Mouse (Mus musculus) midbrain, embryonic 11.5 days (tissue): ENCODE measurements around the gene Lin28a. TPM values are rescaled to one million over a fixed set of nuclear protein-coding genes. Genes with fewer than 3 reads are reported as not detected.

Experiments
- ATAC-seq: fragments of 200-750 bp; cut with Nextera tagmentation; 2 replicates; pipeline ENCODE4 v1.8.0; 2017; ENCODE audit warnings: moderate TSS enrichment, moderate library complexity; ENCODE audit not compliant: low FRiP score
- DNase-seq: peaks from one replicate; pipeline ENCODE4 v3.0.0; 2015; ENCODE audit warnings: low spot score; ENCODE audit errors: missing footprints
- H3K27ac ChIP-seq: fragments of 300-500 bp; sonication (generic); 2 replicates; pipeline ENCODE4 v1.5.1; 2014; ENCODE audit warnings: low read depth, low read length
- H3K27me3 ChIP-seq: fragments of 300-500 bp; sonication (generic); 2 replicates; pipeline ENCODE4 v1.6.1; 2014; ENCODE audit warnings: mild to moderate bottlenecking, low read length, moderate library complexity, mixed read lengths; ENCODE audit not compliant: control insufficient read depth, insufficient read depth
- H3K36me3 ChIP-seq: fragments of 300-500 bp; sonication (generic); 2 replicates; pipeline ENCODE4 v1.6.1; 2014; ENCODE audit warnings: mild to moderate bottlenecking, low read length, moderate library complexity, mixed read lengths; ENCODE audit not compliant: control insufficient read depth, insufficient read depth
- H3K4me1 ChIP-seq: fragments of 300-500 bp; sonication (generic); 2 replicates; pipeline ENCODE4 v1.6.1; 2014; ENCODE audit warnings: low read length; ENCODE audit not compliant: control insufficient read depth, insufficient read depth
- H3K4me2 ChIP-seq: fragments of 300-500 bp; sonication (generic); 2 replicates; pipeline ENCODE4 v1.6.1; 2014; ENCODE audit warnings: mild to moderate bottlenecking, moderate library complexity
- H3K4me3 ChIP-seq: fragments of 300-500 bp; sonication (generic); 2 replicates; pipeline ENCODE4 v1.5.1; 2014; ENCODE audit warnings: low read depth, low read length
- H3K9ac ChIP-seq: fragments of 300-500 bp; sonication (generic); 2 replicates; pipeline ENCODE4 v1.6.1; 2014; ENCODE audit warnings: low read length
- H3K9me3 ChIP-seq: fragments of 300-500 bp; sonication (generic); 2 replicates; pipeline ENCODE4 v1.6.1; 2016; ENCODE audit warnings: low read length; ENCODE audit not compliant: control insufficient read depth
- WGBS: fragments of 180-500 bp; shearing (Covaris S2); extraction: QIAGEN DNeasy Blood & Tissue Kit; methylation state at CpG from one replicate; pipeline ENCODE4 v1.1.7; 2014; 5-methylcytosine and 5-hydroxymethylcytosine counted together
- polyA plus RNA-seq: library from polyadenylated mRNA; unstranded; fragments of >200 nt; fragmentation: Nextera tagmentation; extraction: Ambion mirVana; gene quantifications from 2 replicates; pipeline ENCODE4 v1.2.1, GENCODE M21; 2014

The Lin28a gene
- 4.7 and 5.6 TPM in 2 replicates for polyA plus RNA-seq

GRCm38 (mm10) chr4:134018779-134019145 lies at the start of gene Lin28a:
TSS of gene Lin28a (minus strand) at chr4:134018841.
- DNase-seq (no peak), ATAC-seq (peak; percentile 52)
- Histone ChIP-seq H3K36me3 (no peaks in the 10 kb centered on the region), H3K27me3 (no peaks in the 10 kb centered on the region), H3K4me3 (peak within 1 kb of the TSS; percentile 61), H3K9me3 (no peaks in the 10 kb centered on the region), H3K4me2 (peak within 1 kb of the TSS; percentile 80), H3K4me1 (peaks cover 49% of the 10 kb centered on the region), H3K9ac (peak within 1 kb of the TSS; percentile 71), H3K27ac (peak within 1 kb of the TSS; percentile 86)
- WGBS: 0% methylated on average over 9 of the region's 9 CpGs

DNA sequence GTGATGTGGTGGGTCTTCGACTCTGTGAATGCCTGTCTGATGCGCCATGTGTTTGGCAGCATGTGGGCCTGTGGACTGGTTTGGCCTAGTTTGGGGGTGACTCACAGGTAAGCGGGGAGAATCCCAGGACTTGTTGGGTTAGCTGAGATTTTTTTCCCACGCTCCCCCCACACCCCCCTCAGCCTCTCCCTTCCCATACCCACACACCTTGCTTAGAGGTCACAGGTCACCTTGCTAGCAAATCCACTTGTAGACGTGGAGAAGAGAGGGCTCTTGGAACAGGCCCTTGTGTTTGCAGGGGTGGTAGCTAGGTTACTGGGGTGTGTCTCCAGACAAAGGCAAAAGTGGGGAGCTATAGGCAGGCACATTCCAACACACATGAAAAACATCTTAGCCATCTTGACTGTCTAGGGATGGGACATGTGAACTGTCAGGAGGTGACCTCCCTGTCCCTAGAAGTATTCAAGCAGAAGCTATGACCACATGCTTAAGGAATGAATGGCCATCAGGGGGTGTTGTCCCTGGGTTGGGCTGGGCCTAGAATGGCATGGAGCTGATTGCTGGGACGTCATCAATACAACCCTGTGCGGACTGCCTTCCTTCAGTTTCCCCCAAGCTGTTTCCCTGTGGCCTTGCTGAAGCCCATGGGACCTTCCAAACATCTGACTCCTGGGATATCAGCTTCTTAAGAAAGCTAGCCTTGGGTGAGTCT lies 49.3 kb upstream of the Lin28a start:
- Histone ChIP-seq H3K36me3 (no peaks in the 10 kb centered on the region), H3K27me3 (peaks cover 6% of the 10 kb centered on the region), H3K9ac (no peak overlapping the region), H3K9me3 (no peaks in the 10 kb centered on the region), H3K4me2 (no peak overlapping the region), H3K4me3 (no peak overlapping the region), H3K4me1 (peaks cover 3% of the 10 kb centered on the region; the same call in 1 of the 2 replicates), H3K27ac (no peak overlapping the region)
- DNase-seq (no peak), ATAC-seq (no peak)
- 84% methylated on average over 7 of the region's 7 CpGs for WGBS

- no peaks in the 10 kb centered on the region for H3K9me3 ChIP-seq
- H3K27ac ChIP-seq: no peak overlapping the region
- H3K27me3 ChIP-seq: peaks cover 6% of the 10 kb centered on the region
- H3K4me2 ChIP-seq: no peak overlapping the region
- no peak overlapping the region for H3K9ac ChIP-seq
- no peak for ATAC-seq
- no peaks in the 10 kb centered on the region for H3K36me3 ChIP-seq
- no peak for DNase-seq
- peaks cover 3% of the 10 kb centered on the region; the same call in 1 of the 2 replicates for H3K4me1 ChIP-seq
- WGBS: 93% methylated on average over 8 of the region's 8 CpGs
- H3K4me3 ChIP-seq: no peak overlapping the region
These were observed 48.7 kb upstream of the Lin28a start for GRCm38 (mm10) chr4:134067383-134067782.

DNA sequence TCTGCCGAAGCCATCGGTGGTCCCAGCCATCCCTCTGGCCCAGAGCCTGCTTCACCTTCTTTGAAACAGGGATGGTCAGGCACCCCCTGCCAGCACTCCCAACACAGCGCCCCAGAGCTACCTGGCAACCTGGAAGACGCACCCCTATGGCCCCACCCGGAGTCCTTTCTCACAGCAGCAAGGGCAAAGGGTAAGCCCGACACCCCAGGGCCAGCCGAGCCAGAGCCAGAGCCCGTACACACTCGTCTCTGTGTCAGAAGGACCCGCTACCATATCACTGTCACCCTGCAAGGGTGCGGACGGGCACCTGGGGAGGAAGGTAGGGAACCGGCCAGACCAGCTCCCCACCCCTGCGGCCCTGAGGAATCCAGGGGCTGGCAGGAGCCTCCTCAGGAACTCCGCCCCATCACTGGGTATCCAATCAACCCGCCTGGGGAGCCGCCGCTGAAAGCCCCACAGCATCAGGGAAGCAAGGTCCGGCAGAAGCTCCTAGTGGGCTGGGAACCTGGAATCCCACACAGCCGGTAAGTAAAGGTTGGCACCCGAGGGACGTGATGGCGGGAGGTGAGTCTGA lies 46.9 kb upstream of the Lin28a start:
- Histone ChIP-seq H3K9me3 (no peaks in the 10 kb centered on the region), H3K4me1 (peaks cover 3% of the 10 kb centered on the region; the same call in 1 of the 2 replicates), H3K9ac (no peak overlapping the region), H3K27ac (no peak overlapping the region), H3K4me2 (no peak overlapping the region), H3K27me3 (peaks cover 6% of the 10 kb centered on the region), H3K36me3 (no peaks in the 10 kb centered on the region), H3K4me3 (no peak overlapping the region)
- no peak for ATAC-seq
- WGBS: 21% methylated on average over 23 of the region's 23 CpGs
- DNase-seq: peak; percentile 66

DNA sequence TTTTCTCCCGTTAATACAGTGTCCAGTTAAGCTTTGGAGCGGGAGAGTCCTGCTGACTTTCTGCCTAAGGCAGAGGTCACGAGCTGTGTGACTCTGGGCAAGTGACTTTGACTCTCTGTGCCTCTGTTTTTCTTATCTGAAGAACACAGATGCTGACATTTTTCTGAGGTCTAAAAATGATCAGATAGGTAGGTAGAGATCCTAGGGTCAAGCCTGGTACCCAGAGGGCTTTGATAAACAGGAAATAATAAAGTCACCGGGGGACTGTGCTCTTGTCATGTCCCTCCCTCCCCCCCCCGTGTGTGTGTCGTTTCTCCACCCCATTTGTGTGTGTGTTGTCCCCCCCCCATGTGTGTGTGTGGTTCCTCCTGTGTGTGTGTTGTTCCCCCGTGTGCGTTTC lies 43.9 kb upstream of the Lin28a start:
- Histone ChIP-seq H3K27me3 (peaks cover 7% of the 10 kb centered on the region), H3K4me1 (peaks cover 3% of the 10 kb centered on the region; the same call in 1 of the 2 replicates), H3K27ac (no peak overlapping the region), H3K4me2 (no peak overlapping the region), H3K4me3 (no peak overlapping the region), H3K36me3 (no peaks in the 10 kb centered on the region), H3K9ac (no peak overlapping the region), H3K9me3 (no peaks in the 10 kb centered on the region)
- ATAC-seq (no peak), DNase-seq (no peak)
- WGBS: 78% methylated on average over 8 of the region's 8 CpGs

GRCm38 (mm10) chr4:134061944-134062446 lies 43.4 kb upstream of the Lin28a start:
- Histone ChIP-seq H3K36me3 (no peaks in the 10 kb centered on the region), H3K4me1 (peaks cover 3% of the 10 kb centered on the region; the same call in 1 of the 2 replicates), H3K9me3 (no peaks in the 10 kb centered on the region), H3K27me3 (peaks cover 7% of the 10 kb centered on the region), H3K4me2 (no peak overlapping the region), H3K4me3 (no peak overlapping the region), H3K9ac (no peak overlapping the region), H3K27ac (no peak overlapping the region)
- ATAC-seq (no peak), DNase-seq (peak; percentile 8)
- WGBS: 62% methylated on average over 8 of the region's 8 CpGs

- H3K27me3 ChIP-seq: peaks cover 7% of the 10 kb centered on the region
- no peaks in the 10 kb centered on the region for H3K9me3 ChIP-seq
- no peak overlapping the region for H3K4me2 ChIP-seq
- H3K4me3 ChIP-seq: no peak overlapping the region
- no peak overlapping the region for H3K9ac ChIP-seq
- DNase-seq: peak; percentile 56
- no peak for ATAC-seq
- 63% methylated on average over 18 of the region's 18 CpGs for WGBS
- peaks cover 3% of the 10 kb centered on the region; the same call in 1 of the 2 replicates for H3K4me1 ChIP-seq
- H3K36me3 ChIP-seq: no peaks in the 10 kb centered on the region
- no peak overlapping the region for H3K27ac ChIP-seq
These were observed 42.7 kb upstream of the Lin28a start for GRCm38 (mm10) chr4:134061166-134061830.

DNA sequence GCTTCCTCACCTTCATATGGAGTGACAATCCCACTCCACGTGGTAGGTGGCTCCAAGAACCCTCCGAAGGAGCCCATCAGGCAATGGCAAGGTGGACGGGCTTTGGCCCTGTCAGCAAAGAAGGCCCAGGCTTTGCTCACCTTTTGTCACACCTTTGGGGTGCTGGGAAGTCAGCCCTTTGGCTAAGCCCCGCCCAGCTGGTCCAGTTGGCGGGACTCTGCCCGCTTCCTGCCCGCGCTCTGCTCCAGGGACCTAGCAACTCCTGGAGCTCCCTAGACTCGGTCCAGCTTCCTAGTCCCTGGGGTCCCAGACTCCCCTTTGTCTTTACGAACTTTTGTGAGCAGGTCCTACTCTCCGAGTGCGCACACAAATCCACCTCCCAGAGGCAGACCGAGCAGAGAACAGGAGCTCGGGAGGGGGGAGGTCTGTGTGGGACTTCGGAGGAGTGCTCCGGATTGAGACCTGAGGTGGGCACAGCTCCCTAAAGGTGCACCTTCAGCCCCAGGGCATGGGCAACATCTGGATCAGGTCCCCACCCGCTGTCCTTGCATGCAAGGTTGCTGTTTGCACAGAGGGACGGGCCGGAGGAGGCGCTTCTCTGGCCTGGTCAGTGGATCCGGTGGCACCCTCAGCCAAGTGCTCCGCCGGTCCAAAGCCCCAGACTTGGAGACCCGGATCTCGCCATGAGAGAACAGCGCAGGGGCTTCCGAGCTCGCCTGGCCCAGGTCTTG lies 41.7 kb upstream of the Lin28a start, which contains the start of gene Crybg2:
Crybg2 (plus strand) TSS at position 681 of the 731 bp plus-strand sequence.
- ATAC-seq (no peak), DNase-seq (peak; percentile 59)
- H3K27me3 ChIP-seq: peaks cover 2% of the 10 kb centered on the region
- H3K9ac ChIP-seq: no peak within 1 kb of the TSS
- no peaks in the 10 kb centered on the region for H3K36me3 ChIP-seq
- peaks cover 2% of the 10 kb centered on the region; the same call in 1 of the 2 replicates for H3K4me1 ChIP-seq
- H3K4me3 ChIP-seq: no peak within 1 kb of the TSS
- H3K27ac ChIP-seq: no peak within 1 kb of the TSS
- 52% methylated on average over 28 of the region's 28 CpGs for WGBS
- H3K9me3 ChIP-seq: no peaks in the 10 kb centered on the region
- no peak within 1 kb of the TSS for H3K4me2 ChIP-seq
